Mouse (Mus musculus) brain, embryonic 14.5 days (tissue): ENCODE results near the gene 2010300C02Rik.

Experiments
- CTCF ChIP-seq: fragments of 200-500 bp; IDR thresholded peaks from 2 replicates; pipeline ENCODE4 v1.5.1; 2012; ENCODE audit warnings: inconsistent platforms, mild to moderate bottlenecking, moderate library complexity, borderline replicate concordance; ENCODE audit not compliant: insufficient read depth, insufficient read length; ENCODE audit errors: extremely low read depth
- POLR2A ChIP-seq: fragments of 200-500 bp; IDR thresholded peaks from 2 replicates; pipeline ENCODE4 v1.6.1; 2012; ENCODE audit warnings: mild to moderate bottlenecking, inconsistent platforms, borderline replicate concordance; ENCODE audit not compliant: poor library complexity, insufficient read depth, insufficient read length, severe bottlenecking; ENCODE audit errors: extremely low read depth

DNA sequence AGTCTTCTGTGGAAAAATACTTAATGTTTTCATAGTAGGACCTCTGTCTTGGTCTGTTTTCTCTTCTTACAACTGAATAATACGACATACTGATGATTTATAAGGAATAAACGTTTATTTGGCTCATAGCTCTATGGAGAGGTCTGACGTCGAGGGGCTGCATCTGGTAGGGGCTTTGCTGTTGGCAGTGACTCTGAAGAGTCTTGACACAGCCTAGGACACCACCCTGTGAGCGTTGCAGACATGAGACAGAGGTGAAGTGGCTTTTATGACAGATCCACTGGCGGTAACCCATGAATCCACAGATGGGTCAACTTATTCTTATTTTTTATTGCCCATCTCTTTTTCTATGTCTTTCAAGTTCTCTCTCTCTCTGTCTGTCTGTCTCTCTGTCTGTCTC lies 52.5 kb downstream of the 2010300C02Rik start:
- TF ChIP-seq CTCF (no peak), POLR2A (no peak)
